Mouse (Mus musculus) cortical plate, adult 2 months (tissue): ENCODE results near the gene Ccr9.

Experiments used
- CTCF ChIP-seq: fragments of 200-500 bp; IDR thresholded peaks from 2 replicates; pipeline ENCODE4 v1.5.1; 2011; ENCODE audit warnings: mild to moderate bottlenecking, control low read depth, low read length; ENCODE audit not compliant: insufficient read depth; ENCODE audit errors: extremely low read depth
- POLR2A ChIP-seq: fragments of 200-500 bp; IDR thresholded peaks from 2 replicates; pipeline ENCODE4 v1.6.1; 2011; ENCODE audit warnings: mild to moderate bottlenecking, low read length, control low read depth; ENCODE audit not compliant: insufficient read depth; ENCODE audit errors: extremely low read depth

DNA sequence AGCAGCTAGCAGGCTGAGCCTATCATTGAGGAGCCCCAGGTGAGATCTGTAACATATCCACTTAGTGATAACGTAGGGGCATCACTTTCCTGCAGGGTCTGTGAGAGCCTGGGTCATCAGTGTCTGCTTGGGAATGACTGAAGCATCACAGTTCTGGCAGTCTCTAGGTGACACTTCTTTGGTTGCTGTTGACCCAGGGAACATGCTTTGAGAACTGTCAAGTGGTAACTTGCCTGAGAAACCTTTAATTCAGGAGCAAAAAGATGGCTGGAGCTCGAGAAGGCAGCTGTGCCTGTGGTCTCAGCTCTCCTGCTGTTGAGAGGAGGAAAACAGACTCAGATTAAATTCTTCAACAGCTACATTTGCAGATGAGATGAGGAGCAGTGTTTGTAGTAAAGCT lies 79.1 kb downstream of the Ccr9 start:
- no peak for TF ChIP-seq CTCF
- TF ChIP-seq POLR2A: no peak
